Mouse (Mus musculus): Measurements from ENCODE around the gene Rcl1. TPM values are rescaled to one million over a fixed set of nuclear protein-coding genes. Genes with fewer than 3 reads are reported as not detected.

Rcl1 gene
- polyA plus RNA-seq, 1 experiment: 19.1 TPM

DNA sequence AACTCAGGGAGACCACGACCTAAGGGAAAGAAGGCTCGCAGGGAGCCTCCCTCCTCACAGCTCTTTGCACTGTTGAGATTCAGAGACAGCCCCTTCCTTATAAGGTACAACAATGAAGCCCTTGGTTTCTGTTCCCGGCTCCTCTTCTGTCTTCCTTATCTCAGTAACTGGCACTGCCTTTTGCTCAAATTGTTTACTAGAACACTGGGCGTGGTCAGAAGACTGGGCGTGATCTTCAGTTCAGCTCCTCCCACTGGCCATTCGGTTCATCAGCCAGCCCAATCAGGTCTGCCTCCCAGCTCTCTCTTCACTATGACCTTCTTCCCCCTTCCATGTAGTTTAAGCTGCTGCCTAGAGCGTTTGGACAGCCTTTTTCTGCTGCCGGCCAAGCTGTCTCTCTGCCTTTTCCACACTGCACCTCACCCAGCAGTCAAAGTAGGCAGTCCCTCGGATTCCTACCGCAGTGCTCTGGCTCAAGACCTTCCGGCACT is 34.1 kb upstream of the Rcl1 start:
- Histone ChIP-seq H3K79me2 (ENCODE audit: control insufficient read depth, insufficient read depth) (no peaks in the 10 kb centered on the region), H3ac (ENCODE audit: control insufficient read depth, insufficient read length) (no peak overlapping the region), H3K4me2 (ENCODE audit: low read depth) (no peak overlapping the region), H3K36me3 (ENCODE audit: control insufficient read depth, insufficient read depth) (no peaks in the 10 kb centered on the region), H3K4me3 (no peak overlapping the region), H3K27me3 (ENCODE audit: control insufficient read depth, insufficient read depth, insufficient read length) (no peaks in the 10 kb centered on the region)
- TF ChIP-seq MYOG (IDR thresholded peaks at IDR 0.05; ENCODE audit: control insufficient read depth in 1 of 3, insufficient read depth in 1 of 3, insufficient read length in 2 of 3, low read depth in 2 of 3) (no peak), TCF3 (IDR thresholded peaks at IDR 0.05; ENCODE audit: insufficient read length, low read depth) (no peak), TCF12 (IDR thresholded peaks at IDR 0.05; ENCODE audit: insufficient read depth, poor library complexity, severe bottlenecking) (no peak), MAX (IDR thresholded peaks at IDR 0.05; ENCODE audit: low read depth) (no peak), REST (IDR thresholded peaks at IDR 0.05; ENCODE audit: insufficient read depth, insufficient read length) (no peak), SRF (IDR thresholded peaks at IDR 0.05; ENCODE audit: control insufficient read depth, insufficient read length, low read depth) (no peak), E2F4 (IDR thresholded peaks at IDR 0.05; ENCODE audit: insufficient read depth) (no peak), CEBPB (IDR thresholded peaks at IDR 0.05; ENCODE audit: insufficient read depth, poor library complexity, severe bottlenecking) (no peak), POLR2AphosphoS2 (IDR thresholded peaks at IDR 0.05; ENCODE audit: insufficient read length, low read depth) (no peak), POLR2A (IDR thresholded peaks at IDR 0.05; ENCODE audit: insufficient read length, low read depth) (no peak), MYOD1 (IDR thresholded peaks at IDR 0.05; ENCODE audit: control insufficient read depth in 1 of 3, insufficient read length in 2 of 3, low read depth in 2 of 3) (no peak)

DNA sequence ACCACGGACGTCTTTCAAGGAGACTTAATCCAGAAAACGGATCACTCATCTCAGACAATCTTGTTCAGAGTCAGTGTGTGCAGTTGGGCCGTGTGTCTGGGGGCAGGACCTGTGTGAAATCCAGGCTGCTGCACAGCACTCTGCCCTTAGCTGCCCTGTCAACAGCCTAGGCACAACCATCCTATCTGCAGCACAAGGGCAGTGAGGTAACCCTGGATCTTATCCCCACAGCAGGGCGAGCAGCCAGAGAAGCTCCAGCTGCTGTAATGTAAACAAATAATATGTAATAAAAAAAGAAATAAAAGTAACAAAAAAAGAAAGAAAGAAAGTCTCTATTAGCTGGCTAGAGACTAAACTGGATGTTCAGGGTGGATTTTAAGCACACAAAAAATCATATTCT is 32.0 kb upstream of the Rcl1 start:
- Histone ChIP-seq H3K79me2 (ENCODE audit: control insufficient read depth, insufficient read depth) (no peaks in the 10 kb centered on the region), H3K36me3 (ENCODE audit: control insufficient read depth, insufficient read depth) (no peaks in the 10 kb centered on the region), H3ac (ENCODE audit: control insufficient read depth, insufficient read length) (no peak overlapping the region), H3K4me3 (no peak overlapping the region), H3K4me2 (ENCODE audit: low read depth) (no peak overlapping the region), H3K27me3 (ENCODE audit: control insufficient read depth, insufficient read depth, insufficient read length) (no peaks in the 10 kb centered on the region)
- no peak for TF ChIP-seq TCF12 (IDR thresholded peaks at IDR 0.05; ENCODE audit: insufficient read depth, poor library complexity, severe bottlenecking)

DNA sequence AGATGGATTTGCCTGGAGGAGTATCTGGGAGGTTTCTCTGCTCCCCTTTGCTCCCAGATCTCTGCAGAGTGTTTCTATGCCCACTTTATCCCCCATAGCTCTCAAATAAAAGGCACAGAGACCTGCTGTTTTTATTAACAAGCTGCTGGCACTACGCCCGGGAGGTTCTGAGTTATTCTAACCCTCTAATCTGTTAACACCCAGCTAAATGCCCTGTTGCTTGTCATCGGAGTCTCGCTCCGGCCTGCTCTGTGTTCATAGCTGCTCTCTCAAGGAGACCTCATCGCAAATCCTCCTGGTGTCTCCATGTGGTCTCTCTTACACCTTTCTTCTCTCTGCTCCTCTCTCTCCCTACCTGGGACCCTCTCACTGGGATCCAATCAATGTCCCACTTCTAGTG is 26.4 kb upstream of the Rcl1 start:
- Histone ChIP-seq H3K4me3 (no peak overlapping the region), H3K36me3 (ENCODE audit: control insufficient read depth, insufficient read depth) (no peaks in the 10 kb centered on the region), H3K4me2 (ENCODE audit: low read depth) (no peak overlapping the region), H3ac (ENCODE audit: control insufficient read depth, insufficient read length) (no peak overlapping the region), H3K27me3 (ENCODE audit: control insufficient read depth, insufficient read depth, insufficient read length) (no peaks in the 10 kb centered on the region), H3K79me2 (ENCODE audit: control insufficient read depth, insufficient read depth) (no peaks in the 10 kb centered on the region)
- no peak for TF ChIP-seq TCF12 (IDR thresholded peaks at IDR 0.05; ENCODE audit: insufficient read depth, poor library complexity, severe bottlenecking)
- TF ChIP-seq MYOG (IDR thresholded peaks at IDR 0.05; ENCODE audit: control insufficient read depth in 1 of 3, insufficient read depth in 1 of 3, insufficient read length in 2 of 3, low read depth in 2 of 3): no peak
- no peak for TF ChIP-seq CEBPB (IDR thresholded peaks at IDR 0.05; ENCODE audit: insufficient read depth, poor library complexity, severe bottlenecking)
- TF ChIP-seq POLR2A (IDR thresholded peaks at IDR 0.05; ENCODE audit: insufficient read length, low read depth): no peak
- no peak for TF ChIP-seq SRF (IDR thresholded peaks at IDR 0.05; ENCODE audit: control insufficient read depth, insufficient read length, low read depth)
- TF ChIP-seq REST (IDR thresholded peaks at IDR 0.05; ENCODE audit: insufficient read depth, insufficient read length): no peak
- no peak for TF ChIP-seq MAX (IDR thresholded peaks at IDR 0.05; ENCODE audit: low read depth)
- TF ChIP-seq E2F4 (IDR thresholded peaks at IDR 0.05; ENCODE audit: insufficient read depth): no peak
- no peak for TF ChIP-seq USF1 (IDR thresholded peaks at IDR 0.05; ENCODE audit: low read depth)
- no peak for TF ChIP-seq TCF3 (IDR thresholded peaks at IDR 0.05; ENCODE audit: insufficient read length, low read depth)
- TF ChIP-seq MYOD1 (IDR thresholded peaks at IDR 0.05; ENCODE audit: control insufficient read depth in 1 of 3, insufficient read length in 2 of 3, low read depth in 2 of 3): no peak
- no peak for TF ChIP-seq POLR2AphosphoS2 (IDR thresholded peaks at IDR 0.05; ENCODE audit: insufficient read length, low read depth)

DNA sequence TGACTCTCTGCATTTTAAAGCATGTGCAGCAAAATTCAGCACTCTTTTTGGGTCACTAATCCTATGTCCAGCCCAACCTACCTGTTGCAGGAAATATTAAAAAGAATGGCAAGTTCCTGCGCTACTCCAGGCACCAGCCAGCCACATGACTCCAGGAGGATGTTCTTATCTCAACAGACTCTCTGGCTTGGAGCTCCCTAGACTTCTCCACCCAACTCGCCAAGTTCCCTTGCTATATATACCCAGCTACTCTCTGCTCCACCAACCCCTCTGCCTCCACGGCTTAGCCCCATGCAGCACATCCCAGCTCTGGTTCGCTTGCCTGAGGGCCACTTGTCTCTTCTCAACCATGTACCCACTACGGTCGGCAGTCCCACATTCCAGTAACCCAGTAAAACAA is 12.5 kb upstream of the Rcl1 start:
- Histone ChIP-seq H3ac (ENCODE audit: control insufficient read depth, insufficient read length) (no peak overlapping the region), H3K36me3 (ENCODE audit: control insufficient read depth, insufficient read depth) (no peaks in the 10 kb centered on the region), H3K27me3 (ENCODE audit: control insufficient read depth, insufficient read depth, insufficient read length) (peaks cover 3% of the 10 kb centered on the region), H3K79me2 (ENCODE audit: control insufficient read depth, insufficient read depth) (no peaks in the 10 kb centered on the region), H3K4me2 (ENCODE audit: low read depth) (no peak overlapping the region), H3K4me3 (no peak overlapping the region)
- TF ChIP-seq MAX (IDR thresholded peaks at IDR 0.05; ENCODE audit: low read depth) (no peak), POLR2A (IDR thresholded peaks at IDR 0.05; ENCODE audit: insufficient read length, low read depth) (no peak), TCF3 (IDR thresholded peaks at IDR 0.05; ENCODE audit: insufficient read length, low read depth) (no peak)

DNA sequence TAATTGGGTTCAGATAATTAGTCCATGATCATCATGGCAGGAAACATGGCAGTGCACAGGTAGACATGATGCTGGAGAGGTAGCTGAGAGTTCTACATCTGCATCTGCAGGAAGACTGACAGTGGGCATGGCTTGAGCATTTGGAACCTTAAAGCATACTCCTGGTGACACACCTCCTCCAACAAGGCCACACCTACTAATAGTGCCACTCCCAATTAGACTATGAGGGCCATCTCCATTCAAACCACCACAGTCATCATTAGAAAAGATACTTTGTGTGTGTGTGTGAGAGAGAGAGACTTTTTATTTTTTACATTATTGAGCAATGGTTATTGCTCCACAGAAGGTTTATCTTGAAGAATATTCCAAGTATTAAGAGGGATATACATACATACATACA is 9.0 kb upstream of the Rcl1 start:
- TF ChIP-seq MAX (IDR thresholded peaks at IDR 0.05; ENCODE audit: low read depth) (no peak), SRF (IDR thresholded peaks at IDR 0.05; ENCODE audit: control insufficient read depth, insufficient read length, low read depth) (no peak), MYOD1 (IDR thresholded peaks at IDR 0.05; ENCODE audit: control insufficient read depth in 1 of 3, insufficient read length in 2 of 3, low read depth in 2 of 3) (no peak), REST (IDR thresholded peaks at IDR 0.05; ENCODE audit: insufficient read depth, insufficient read length) (no peak), MYOG (IDR thresholded peaks at IDR 0.05; ENCODE audit: control insufficient read depth in 1 of 3, insufficient read depth in 1 of 3, insufficient read length in 2 of 3, low read depth in 2 of 3) (no peak), TCF12 (IDR thresholded peaks at IDR 0.05; ENCODE audit: insufficient read depth, poor library complexity, severe bottlenecking) (no peak), E2F4 (IDR thresholded peaks at IDR 0.05; ENCODE audit: insufficient read depth) (no peak), CEBPB (IDR thresholded peaks at IDR 0.05; ENCODE audit: insufficient read depth, poor library complexity, severe bottlenecking) (no peak), POLR2AphosphoS2 (IDR thresholded peaks at IDR 0.05; ENCODE audit: insufficient read length, low read depth) (no peak), USF1 (IDR thresholded peaks at IDR 0.05; ENCODE audit: low read depth) (no peak), TCF3 (IDR thresholded peaks at IDR 0.05; ENCODE audit: insufficient read length, low read depth) (no peak), POLR2A (IDR thresholded peaks at IDR 0.05; ENCODE audit: insufficient read length, low read depth) (no peak)
- H3K79me2 ChIP-seq (ENCODE audit: control insufficient read depth, insufficient read depth): no peaks in the 10 kb centered on the region

More for the DNA sequence above, 9.0 kb upstream of the Rcl1 start:
- no peaks in the 10 kb centered on the region for H3K36me3 ChIP-seq (ENCODE audit: control insufficient read depth, insufficient read depth)
- no peak overlapping the region for H3K4me3 ChIP-seq
- H3K27me3 ChIP-seq (ENCODE audit: control insufficient read depth, insufficient read depth, insufficient read length): peaks cover 2% of the 10 kb centered on the region
- no peak overlapping the region for H3K4me2 ChIP-seq (ENCODE audit: low read depth)
- H3ac ChIP-seq (ENCODE audit: control insufficient read depth, insufficient read length): no peak overlapping the region

Measured in myocyte (in vitro differentiated cells).